ENCODE assay signal across 26 mouse cellular contexts in the genomic region with DNA sequence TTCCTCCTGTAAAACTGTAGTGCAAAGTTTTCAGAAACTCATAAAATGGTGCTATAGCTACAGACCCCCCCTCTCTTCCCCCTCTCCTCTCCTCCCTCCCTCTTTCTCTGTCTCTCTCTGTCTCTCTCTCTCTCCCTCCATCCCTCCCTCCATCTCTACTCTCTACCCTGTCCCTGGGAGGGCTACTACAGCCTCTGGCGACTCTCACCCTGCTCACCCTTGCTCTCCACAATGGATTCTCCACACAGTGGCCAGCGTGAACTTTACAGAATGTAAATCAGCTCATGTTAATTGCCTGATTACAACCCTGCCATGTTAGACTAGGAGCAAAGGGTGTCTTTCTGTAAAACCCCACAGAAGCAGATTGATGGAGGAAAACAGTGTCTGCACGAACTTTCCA.
DNase-seq lines count a peak whose midpoint lies in the region; ATAC-seq and TF ChIP-seq lines count a peak whose summit lies in the region.
"Had no signal": no experiment of that assay in that cellular context is flagged by ENCODE, and none has a peak within 500 bp of the region (broad histone marks: within the 10 kb centered on the region; RNA-seq: fewer than 3 reads in every experiment).

No protein-coding gene starts in this region.

- no peaks in the 10 kb centered on the region for H3K27me3 ChIP-seq in forebrain, embryonic 13.5 days
- no peaks in the 10 kb centered on the region for H3K27me3 ChIP-seq in forebrain, embryonic 15.5 days
- H3K27me3 ChIP-seq in heart, embryonic 15.5 days = no peaks in the 10 kb centered on the region
- H3K27me3 ChIP-seq in kidney, embryonic 16.5 days (ENCODE audit: insufficient read depth, low read length) = no peaks in the 10 kb centered on the region
- H3K27me3 ChIP-seq in kidney, adult 2 months (replicated peaks; ENCODE audit: control insufficient read depth, insufficient read depth, low read length) = no peaks in the 10 kb centered on the region
- H3K27me3 ChIP-seq: embryonic facial prominence, embryonic 13.5 days; forebrain, embryonic 12.5 days; hindbrain, embryonic 15.5 days had no signal

- no peak for DNase-seq in heart, postnatal 36 days
- DNase-seq in kidney, adult 2 months = no peak
- DNase-seq: adrenal gland, adult 8-10 months; adrenal gland, postnatal 25 days; cerebellum, adult 11-12 months; cerebellum, adult 8-10 months; cerebellum, postnatal 10 days; cerebellum, postnatal 36 days; embryo, embryonic 11 days; forebrain, postnatal 0 days; gastrocnemius, adult 2 months; gastrocnemius, postnatal 14 days; heart, adult 11 months; heart, postnatal 14 days had no signal

- TF ChIP-seq POLR2A in kidney, adult 2 months (IDR thresholded peaks at IDR 0.05; ENCODE audit: low read depth, low read length) = no peak

- H3K4me3 ChIP-seq in forebrain, embryonic 13.5 days = no peak overlapping the region
- no peak overlapping the region for H3K4me3 ChIP-seq in forebrain, embryonic 15.5 days
- no peak overlapping the region for H3K4me3 ChIP-seq in heart, embryonic 15.5 days
- no peak overlapping the region for H3K4me3 ChIP-seq in kidney, embryonic 16.5 days (ENCODE audit: low read length)
- H3K4me3 ChIP-seq in kidney, adult 2 months (ENCODE audit: insufficient read depth, low read depth, low read length) = no peak overlapping the region
- H3K4me3 ChIP-seq: embryonic facial prominence, embryonic 10.5 days; embryonic facial prominence, embryonic 13.5 days; erythroblast, embryonic 14.5 days; forebrain, embryonic 12.5 days; gastrocnemius, adult 2 months; hindbrain, embryonic 12.5 days; hindbrain, embryonic 15.5 days had no signal

- H3K4me1 ChIP-seq in forebrain, embryonic 13.5 days = peaks cover 41% of the 10 kb centered on the region
- peaks cover 18% of the 10 kb centered on the region for H3K4me1 ChIP-seq in forebrain, embryonic 15.5 days
- H3K4me1 ChIP-seq in heart, embryonic 15.5 days (replicated peaks) = peaks cover 30% of the 10 kb centered on the region
- H3K4me1 ChIP-seq in kidney, embryonic 16.5 days (ENCODE audit: insufficient read depth, low read length) = peaks cover 33% of the 10 kb centered on the region
- H3K4me1 ChIP-seq in kidney, adult 2 months (ENCODE audit: control insufficient read depth, insufficient read depth, low read length) = peaks cover 9% of the 10 kb centered on the region; the same call in 1 of the 2 replicates

- H3K4me2 ChIP-seq in forebrain, embryonic 13.5 days = no peak overlapping the region
- no peak overlapping the region for H3K4me2 ChIP-seq in forebrain, embryonic 15.5 days (replicated peaks)
- no peak overlapping the region for H3K4me2 ChIP-seq in heart, embryonic 15.5 days
- no peak overlapping the region for H3K4me2 ChIP-seq in kidney, embryonic 16.5 days (replicated peaks; ENCODE audit: low read depth, low read length)
- H3K4me2 ChIP-seq: embryonic facial prominence, embryonic 13.5 days; forebrain, embryonic 12.5 days; heart, embryonic 11.5 days; hindbrain, embryonic 12.5 days; hindbrain, embryonic 15.5 days had no signal

- H3K9me3 ChIP-seq in forebrain, embryonic 13.5 days (replicated peaks) = no peaks in the 10 kb centered on the region
- H3K9me3 ChIP-seq in forebrain, embryonic 15.5 days = no peaks in the 10 kb centered on the region
- no peaks in the 10 kb centered on the region for H3K9me3 ChIP-seq in heart, embryonic 15.5 days (replicated peaks)
- no peaks in the 10 kb centered on the region for H3K9me3 ChIP-seq in kidney, embryonic 16.5 days (ENCODE audit: low read length)
- H3K9me3 ChIP-seq: embryonic facial prominence, embryonic 10.5 days; embryonic facial prominence, embryonic 13.5 days; forebrain, embryonic 12.5 days; hindbrain, embryonic 12.5 days; hindbrain, embryonic 15.5 days had no signal

- no peak overlapping the region for H3K27ac ChIP-seq in forebrain, embryonic 13.5 days
- no peak overlapping the region for H3K27ac ChIP-seq in forebrain, embryonic 15.5 days (replicated peaks)
- 0 out of 2 replicates have a peak overlapping the region, but pooled peaks have one; percentile 84 for H3K27ac ChIP-seq in heart, embryonic 15.5 days
- H3K27ac ChIP-seq in kidney, embryonic 16.5 days (ENCODE audit: low read length) = no peak overlapping the region; the same call in 1 of the 2 replicates
- H3K27ac ChIP-seq in kidney, adult 2 months (ENCODE audit: insufficient read depth, low read depth, low read length) = no peak overlapping the region
- H3K27ac ChIP-seq: embryonic facial prominence, embryonic 10.5 days; embryonic facial prominence, embryonic 13.5 days; forebrain, embryonic 12.5 days; gastrocnemius, adult 2 months; hindbrain, embryonic 12.5 days; hindbrain, embryonic 15.5 days had no signal

- intact Hi-C loops in heart, postnatal 36 days (cut with DNase I) = no loop called here

- WGBS in forebrain, embryonic 13.5 days = 26% methylated on average over 3 of the region's 3 CpGs
- 22% methylated on average over 3 of the region's 3 CpGs for WGBS in forebrain, embryonic 15.5 days
- 45% methylated on average over 3 of the region's 3 CpGs for WGBS in heart, embryonic 15.5 days
- WGBS in kidney, embryonic 16.5 days = 18% methylated on average over 3 of the region's 3 CpGs
- 53% methylated on average over 3 of the region's 3 CpGs for WGBS in kidney, adult 2 months

- 0 out of 2 replicates have a peak overlapping the region, but pooled peaks have one; percentile 12 for H3K9ac ChIP-seq in forebrain, embryonic 13.5 days
- H3K9ac ChIP-seq in forebrain, embryonic 15.5 days (replicated peaks) = no peak overlapping the region
- H3K9ac ChIP-seq in heart, embryonic 15.5 days = no peak overlapping the region
- H3K9ac ChIP-seq in kidney, embryonic 16.5 days (replicated peaks; ENCODE audit: low read length) = no peak overlapping the region
- H3K9ac ChIP-seq: embryonic facial prominence, embryonic 13.5 days; forebrain, embryonic 12.5 days; forebrain, postnatal 0 days; hindbrain, embryonic 12.5 days; hindbrain, embryonic 15.5 days had no signal

- H3K36me3 ChIP-seq in forebrain, embryonic 13.5 days (ENCODE audit: poor library complexity, severe bottlenecking) = no peaks in the 10 kb centered on the region
- H3K36me3 ChIP-seq in forebrain, embryonic 15.5 days = no peaks in the 10 kb centered on the region
- H3K36me3 ChIP-seq in heart, embryonic 15.5 days = no peaks in the 10 kb centered on the region
- H3K36me3 ChIP-seq in kidney, embryonic 16.5 days (ENCODE audit: insufficient read depth, low read length) = no peaks in the 10 kb centered on the region
- H3K36me3 ChIP-seq in kidney, adult 2 months (ENCODE audit: control insufficient read depth, insufficient read depth, low read length) = no peaks in the 10 kb centered on the region
- H3K36me3 ChIP-seq: embryonic facial prominence, embryonic 10.5 days; embryonic facial prominence, embryonic 13.5 days; forebrain, embryonic 12.5 days; hindbrain, embryonic 12.5 days; hindbrain, embryonic 15.5 days had no signal

- no peak for ATAC-seq in forebrain, embryonic 13.5 days
- ATAC-seq in forebrain, embryonic 15.5 days (replicated peaks) = no peak
- no peak for ATAC-seq in heart, embryonic 15.5 days (replicated peaks; ENCODE audit: insufficient number of reproducible peaks, insufficient read depth, low FRiP score, low read depth)
- peak; percentile 60; the same call in 1 of the 2 replicates for ATAC-seq in kidney, embryonic 16.5 days (ENCODE audit: low FRiP score, low TSS enrichment)
- ATAC-seq: activated CD4-positive, CD25-positive, alpha-beta regulatory T cell, adult 4 months; forebrain, postnatal 0 days had no signal

- no peak for TF ChIP-seq CTCF in kidney, adult 2 months (conservative IDR thresholded peaks at IDR 0.05; ENCODE audit: insufficient read depth, insufficient read length, low read depth, low read length)
